Mouse (Mus musculus) limb, embryonic 14.5 days (tissue): ENCODE results near the gene Ttc39b. TPM values are rescaled to one million over a fixed set of nuclear protein-coding genes. Genes with fewer than 3 reads are reported as not detected.

ENCODE experiments used
- ATAC-seq: fragments of 200-750 bp; cut with Nextera tagmentation; 2 replicates; pipeline ENCODE4 v1.8.0; 2017; ENCODE audit warnings: low read depth, moderate number of reproducible peaks, moderate TSS enrichment; ENCODE audit not compliant: low FRiP score
- DNase-seq: peaks from one replicate; pipeline ENCODE4 v3.0.0-alpha.2; 2015; ENCODE audit warnings: low spot score
- H3K27ac ChIP-seq: fragments of 300-500 bp; sonication (generic); replicated peaks from 2 replicates; pipeline ENCODE4 v1.5.1; 2014; ENCODE audit warnings: low read depth, mild to moderate bottlenecking, low read length, moderate library complexity, mixed read lengths
- H3K27me3 ChIP-seq: fragments of 300-500 bp; sonication (generic); 2 replicates; pipeline ENCODE4 v1.6.1; 2014; ENCODE audit warnings: low read length, mixed read lengths; ENCODE audit not compliant: control insufficient read depth, insufficient read depth
- H3K36me3 ChIP-seq: fragments of 300-500 bp; sonication (generic); 2 replicates; pipeline ENCODE4 v1.6.1; 2014; ENCODE audit warnings: mild to moderate bottlenecking, low read length, moderate library complexity, mixed read lengths; ENCODE audit not compliant: control insufficient read depth, insufficient read depth
- H3K4me1 ChIP-seq: fragments of 300-500 bp; sonication (generic); 2 replicates; pipeline ENCODE4 v1.6.1; 2014; ENCODE audit warnings: antibody characterized with exemption, low read length, mixed read lengths; ENCODE audit not compliant: control insufficient read depth, insufficient read depth
- H3K4me2 ChIP-seq: fragments of 300-500 bp; sonication (generic); replicated peaks from 2 replicates; pipeline ENCODE4 v1.6.1; 2014; ENCODE audit warnings: low read depth, mild to moderate bottlenecking, low read length, moderate library complexity; ENCODE audit not compliant: severe bottlenecking
- H3K4me3 ChIP-seq: fragments of 300-500 bp; sonication (generic); replicated peaks from 2 replicates; pipeline ENCODE4 v1.5.1; 2014; ENCODE audit warnings: low read length
- H3K9ac ChIP-seq: fragments of 300-500 bp; sonication (generic); 2 replicates; pipeline ENCODE4 v1.6.1; 2014; ENCODE audit warnings: mild to moderate bottlenecking, low read depth, low read length, moderate library complexity; ENCODE audit not compliant: severe bottlenecking
- H3K9me3 ChIP-seq: fragments of 300-500 bp; sonication (generic); 2 replicates; pipeline ENCODE4 v1.6.1; 2016; ENCODE audit warnings: low read length; ENCODE audit not compliant: control insufficient read depth
- POLR2A ChIP-seq: fragments of 200-500 bp; IDR thresholded peaks from 2 replicates; pipeline ENCODE4 v1.8.0; 2012; ENCODE audit warnings: inconsistent platforms, mild to moderate bottlenecking, moderate library complexity, borderline replicate concordance; ENCODE audit not compliant: insufficient read depth, insufficient read length; ENCODE audit errors: extremely low read depth
- WGBS: fragments of 180-500 bp; shearing (Covaris S2); extraction: QIAGEN DNeasy Blood & Tissue Kit; methylation state at CpG from one replicate; pipeline ENCODE4 v1.1.7; 2014; 5-methylcytosine and 5-hydroxymethylcytosine counted together
- polyA plus RNA-seq, 2 experiments: library from polyadenylated mRNA; depleted of rRNA in 1 of 2; stranded (reverse) in 1 of 2; unstranded in 1 of 2; fragments of >200 nt; fragmentation: Nextera tagmentation in 1 of 2; extraction: Ambion mirVana in 1 of 2; gene quantifications; 2 replicates each; pipeline versions ENCODE4 v1.2.1 to v1.2.3; 2012 to 2014

The Ttc39b gene
- polyA plus RNA-seq, 2 experiments = 3.0 to 4.9 TPM

GRCm38 (mm10) chr4:83210437-83210836, 113.6 kb downstream of the Ttc39b start:
- no peak overlapping the region for H3K9ac ChIP-seq
- no peaks in the 10 kb centered on the region for H3K36me3 ChIP-seq
- TF ChIP-seq POLR2A = no peak
- no peaks in the 10 kb centered on the region for H3K27me3 ChIP-seq
- no peak overlapping the region for H3K27ac ChIP-seq
- no peak overlapping the region for H3K4me3 ChIP-seq
- WGBS = 74% methylated on average over 6 of the region's 6 CpGs
- no peak for ATAC-seq
- no peak overlapping the region for H3K4me2 ChIP-seq
- H3K9me3 ChIP-seq = no peaks in the 10 kb centered on the region
- DNase-seq = no peak
- H3K4me1 ChIP-seq = peaks cover 13% of the 10 kb centered on the region; the same call in 1 of the 2 replicates

GRCm38 (mm10) chr4:83206803-83207586, 117.1 kb downstream of the Ttc39b start:
- 64% methylated on average over 10 of the region's 10 CpGs for WGBS
- no peaks in the 10 kb centered on the region for H3K36me3 ChIP-seq
- H3K9me3 ChIP-seq = no peaks in the 10 kb centered on the region
- H3K9ac ChIP-seq = no peak overlapping the region
- H3K27ac ChIP-seq = no peak overlapping the region
- ATAC-seq (no peak), DNase-seq (no peak)
- H3K4me3 ChIP-seq = no peak overlapping the region
- no peaks in the 10 kb centered on the region for H3K4me1 ChIP-seq
- H3K4me2 ChIP-seq = no peak overlapping the region
- no peaks in the 10 kb centered on the region for H3K27me3 ChIP-seq
- TF ChIP-seq POLR2A = no peak

- Histone ChIP-seq H3K27me3 (no peaks in the 10 kb centered on the region), H3K27ac (no peak overlapping the region), H3K9ac (no peak overlapping the region), H3K9me3 (no peaks in the 10 kb centered on the region), H3K4me2 (no peak overlapping the region), H3K4me1 (no peaks in the 10 kb centered on the region), H3K36me3 (no peaks in the 10 kb centered on the region), H3K4me3 (no peak overlapping the region)
- no peak for TF ChIP-seq POLR2A
- 90% methylated on average over 2 of the region's 2 CpGs for WGBS
- ATAC-seq = no peak
- no peak for DNase-seq
Observed at GRCm38 (mm10) chr4:83206416-83206802, 117.6 kb downstream of the Ttc39b start.

- DNase-seq (peak; percentile 33), ATAC-seq (no peak)
- H3K4me2 ChIP-seq = no peak overlapping the region
- no peaks in the 10 kb centered on the region for H3K36me3 ChIP-seq
- no peak overlapping the region for H3K27ac ChIP-seq
- H3K4me1 ChIP-seq = 0 out of 2 replicates have a peak, but pooled peaks cover 3% of the 10 kb centered on the region
- no peaks in the 10 kb centered on the region for H3K9me3 ChIP-seq
- no peaks in the 10 kb centered on the region for H3K27me3 ChIP-seq
- 11% methylated on average over 8 of the region's 8 CpGs for WGBS
- H3K9ac ChIP-seq = no peak overlapping the region
- no peak overlapping the region for H3K4me3 ChIP-seq
- TF ChIP-seq POLR2A = no peak
Observed at GRCm38 (mm10) chr4:83199391-83199790, 124.7 kb downstream of the Ttc39b start.

GRCm38 (mm10) chr4:83198123-83198522, 125.9 kb downstream of the Ttc39b start:
- Histone ChIP-seq H3K27me3 (no peaks in the 10 kb centered on the region), H3K4me2 (no peak overlapping the region), H3K27ac (no peak overlapping the region), H3K4me3 (no peak overlapping the region), H3K9me3 (no peaks in the 10 kb centered on the region), H3K36me3 (no peaks in the 10 kb centered on the region), H3K4me1 (0 out of 2 replicates have a peak, but pooled peaks cover 3% of the 10 kb centered on the region), H3K9ac (no peak overlapping the region)
- ATAC-seq (no peak), DNase-seq (no peak)
- TF ChIP-seq POLR2A = no peak
- WGBS = 82% methylated on average over 3 of the region's 3 CpGs
